Mouse (Mus musculus): Measurements from ENCODE around the gene Ikzf3.

- TF ChIP-seq CTCF (IDR thresholded peaks at IDR 0.05; ENCODE audit: control insufficient read depth, insufficient read depth, low read length) (no peak), POLR2A (IDR thresholded peaks at IDR 0.05; ENCODE audit: borderline replicate concordance, control insufficient read depth, low read depth, low read length) (no peak; the same call in 1 of the 2 replicates)
Observed at GRCm38 (mm10) chr11:98458121-98458990, 87.5 kb downstream of the Ikzf3 start.

Data from bone marrow, adult 2 months (tissue).